Mouse (Mus musculus) urinary bladder, postnatal 10 days (tissue): Measurements from ENCODE around the gene Olfr8.
"Not testable (repeated sequence)": the region's sequence is repeated elsewhere in the genome, so short reads cannot be mapped to it uniquely, and the experiment has no call there.

Source experiments
- DNase-seq: peaks from one replicate; pipeline ENCODE4 v3.0.0; 2022; ENCODE audit warnings: low spot score

Gene Olfr8

DNA sequence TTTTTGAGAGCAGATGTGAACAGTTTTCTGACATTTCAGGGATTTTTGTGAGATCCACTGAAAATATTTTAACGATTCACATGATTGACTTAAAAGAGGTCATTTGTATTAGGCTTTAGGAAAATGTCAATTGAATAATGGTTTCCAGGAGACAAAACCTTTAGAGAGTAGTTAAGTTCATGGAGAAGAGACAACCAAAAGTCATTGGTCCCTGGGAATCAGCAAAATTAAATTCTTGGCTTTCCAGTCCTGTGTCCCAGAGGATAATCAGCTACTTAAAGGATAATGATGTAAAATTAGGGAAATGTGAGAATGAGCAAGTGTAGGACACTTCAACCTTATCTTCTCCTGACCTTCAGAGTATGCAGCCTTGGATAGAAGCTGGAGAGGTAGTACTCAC, at the start of gene Olfr8:
Gene Olfr8 (plus strand): TSS at position 301 of the 400 bp plus-strand sequence.
- not testable (repeated sequence) for DNase-seq

DNA sequence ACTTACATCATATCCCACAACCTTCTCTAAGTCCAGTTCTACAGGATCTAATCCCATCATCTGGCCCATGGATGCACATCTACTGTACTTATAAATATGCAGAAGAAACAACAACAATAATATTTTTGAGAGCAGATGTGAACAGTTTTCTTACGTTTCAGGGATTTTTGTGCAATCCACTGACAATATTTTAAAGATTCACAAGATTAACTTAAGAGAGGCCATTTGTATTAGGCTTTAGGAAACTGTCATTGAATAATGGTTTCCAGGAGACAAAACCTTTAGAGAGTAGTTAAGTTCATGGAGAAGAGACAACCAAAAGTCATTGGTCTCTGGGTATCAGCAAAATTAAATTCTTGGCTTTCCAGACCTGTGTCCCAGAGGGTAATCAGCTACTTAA, 37.6 kb upstream of the Olfr8 start, which contains the start of gene Olfr1354:
Gene Olfr1354 (plus strand): TSS at position 301 of the 400 bp plus-strand sequence.
- DNase-seq, result not testable (repeated sequence)

DNA sequence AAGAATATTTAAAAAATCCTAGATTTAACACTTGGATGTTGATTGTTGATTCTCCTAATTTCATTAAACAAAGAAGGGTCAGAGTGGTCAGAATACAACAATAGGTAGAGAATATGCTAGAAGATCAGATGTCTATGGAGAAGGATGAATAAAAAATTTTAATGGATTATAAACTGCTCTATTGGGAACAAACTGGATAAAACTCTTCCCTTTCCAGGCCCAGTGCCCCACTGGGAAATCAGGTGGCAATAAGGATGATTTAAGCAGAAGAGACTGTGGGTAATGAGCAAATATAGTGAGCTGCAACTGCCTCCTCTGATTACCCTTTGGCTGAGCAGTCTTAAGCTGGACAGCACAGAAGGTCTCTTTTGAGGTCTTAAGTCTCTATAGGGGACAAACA, 12.6 kb downstream of the Olfr8 start, which contains the start of gene Olfr1353:
Gene Olfr1353 (plus strand): TSS at position 301 of the 400 bp plus-strand sequence.
- not testable (repeated sequence) for DNase-seq

DNA sequence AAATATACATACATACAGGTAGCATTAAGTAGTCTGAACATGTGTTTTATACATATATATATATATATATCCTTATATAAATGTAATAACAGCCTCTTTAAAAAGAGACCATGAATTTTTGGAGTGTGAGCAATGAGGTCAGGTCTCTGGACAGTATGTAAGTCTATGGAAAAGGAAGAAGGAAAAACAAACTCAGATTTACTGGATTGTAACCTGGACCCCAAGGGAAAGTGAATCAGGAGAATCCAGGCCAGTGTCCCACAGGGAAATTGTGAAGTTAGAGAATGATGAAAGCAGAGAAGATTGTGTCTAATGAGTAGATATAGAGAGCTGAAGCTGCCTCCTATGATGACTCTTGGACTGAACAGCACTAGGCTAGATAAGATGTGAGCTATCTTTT, 30.3 kb downstream of the Olfr8 start, which contains the start of gene Olfr1352:
Gene Olfr1352 (plus strand): TSS at position 301 of the 400 bp plus-strand sequence.
- DNase-seq, result no peak
